Mouse (Mus musculus) forebrain, embryonic 14.5 days (tissue): ENCODE measurements at regions not wholly inside any gene's neighbourhood (a gene's known extent, or its start where the extent isn't known, plus 50 kb on each side); places are given as distances from the start of the nearest gene placed in this dataset.

Experiments
- ATAC-seq: fragments of 200-750 bp; cut with Nextera tagmentation; 2 replicates; pipeline ENCODE4 v1.8.0; 2017; ENCODE audit warnings: mild to moderate bottlenecking, moderate library complexity
- DNase-seq: peaks from one replicate; pipeline ENCODE4 v3.0.0-alpha.2; 2015; ENCODE audit warnings: low spot score
- H3K27ac ChIP-seq: fragments of 300-500 bp; sonication (generic); 2 replicates; pipeline ENCODE4 v1.5.1; 2014; ENCODE audit warnings: low read depth, mild to moderate bottlenecking, control low read depth, low read length, moderate library complexity
- H3K27me3 ChIP-seq: fragments of 300-500 bp; sonication (generic); replicated peaks from 2 replicates; pipeline ENCODE4 v1.6.1; 2014; ENCODE audit warnings: low read length, control low read depth, mixed read lengths; ENCODE audit not compliant: control insufficient read depth, insufficient read depth
- H3K36me3 ChIP-seq: fragments of 300-500 bp; sonication (generic); 2 replicates; pipeline ENCODE4 v1.6.1; 2014; ENCODE audit warnings: low read length, control low read depth; ENCODE audit not compliant: control insufficient read depth, insufficient read depth
- H3K4me1 ChIP-seq: fragments of 300-500 bp; sonication (generic); 2 replicates; pipeline ENCODE4 v1.6.1; 2014; ENCODE audit warnings: antibody characterized with exemption, low read length, control low read depth; ENCODE audit not compliant: control insufficient read depth, insufficient read depth
- H3K4me2 ChIP-seq: fragments of 300-500 bp; sonication (generic); 2 replicates; pipeline ENCODE4 v1.6.1; 2014; ENCODE audit warnings: mild to moderate bottlenecking, control low read depth, low read length
- H3K4me3 ChIP-seq: fragments of 300-500 bp; sonication (generic); 2 replicates; pipeline ENCODE4 v1.5.1; 2014; ENCODE audit warnings: low read depth, low read length, control low read depth
- H3K9ac ChIP-seq: fragments of 300-500 bp; sonication (generic); 2 replicates; pipeline ENCODE4 v1.6.1; 2014; ENCODE audit warnings: mild to moderate bottlenecking, low read length, control low read depth, moderate library complexity
- H3K9me3 ChIP-seq: fragments of 300-500 bp; sonication (generic); replicated peaks from 2 replicates; pipeline ENCODE4 v1.6.1; 2016; ENCODE audit warnings: low read length, control low read depth, mixed read lengths; ENCODE audit not compliant: control insufficient read depth
- WGBS: fragments of 180-500 bp; shearing (Covaris S2); extraction: QIAGEN DNeasy Blood & Tissue Kit; methylation state at CpG from one replicate; pipeline ENCODE4 v1.1.7; 2014; 5-methylcytosine and 5-hydroxymethylcytosine counted together

GRCm38 (mm10) chr1:109081337-109081736 is 900.9 kb upstream of the Cdh7 start:
- 26% methylated on average over 2 of the region's 2 CpGs for WGBS

DNA sequence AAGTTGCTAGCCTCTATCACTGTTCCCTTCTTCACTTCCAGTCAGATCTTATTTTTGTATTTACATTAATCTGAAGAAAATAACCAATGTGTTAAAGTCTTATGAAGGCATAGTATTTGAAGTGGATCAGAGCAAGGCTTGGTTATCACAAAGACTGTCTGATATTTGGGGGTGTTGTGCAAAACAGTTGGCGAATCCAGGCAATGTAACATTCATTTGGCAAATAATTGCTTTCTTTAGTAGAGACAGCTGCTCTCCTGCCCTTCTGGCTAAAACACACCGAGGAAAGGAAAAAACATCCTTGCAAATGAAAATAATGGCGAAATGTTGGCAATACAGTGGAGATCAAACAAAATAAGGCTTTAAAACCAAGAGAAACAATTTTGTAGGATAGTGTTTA is 896.1 kb upstream of the Cdh7 start:
- H3K27ac ChIP-seq, result no peak overlapping the region
- H3K9ac ChIP-seq, result no peak overlapping the region
- H3K9me3 ChIP-seq, result no peaks in the 10 kb centered on the region
- H3K36me3 ChIP-seq, result no peaks in the 10 kb centered on the region
- peak; percentile 52 for DNase-seq
- no peak overlapping the region for H3K4me3 ChIP-seq
- no peak for ATAC-seq
- WGBS, result 63% methylated on average over 3 of the region's 3 CpGs
- no peaks in the 10 kb centered on the region for H3K4me1 ChIP-seq
- no peak overlapping the region for H3K4me2 ChIP-seq
- H3K27me3 ChIP-seq, result no peaks in the 10 kb centered on the region

More at GRCm38 (mm10) chr1:109081337-109081736, 900.9 kb upstream of the Cdh7 start:
- Histone ChIP-seq H3K9me3 (no peaks in the 10 kb centered on the region), H3K27ac (no peak overlapping the region), H3K36me3 (no peaks in the 10 kb centered on the region), H3K4me2 (no peak overlapping the region), H3K4me3 (no peak overlapping the region), H3K27me3 (no peaks in the 10 kb centered on the region), H3K9ac (no peak overlapping the region), H3K4me1 (no peaks in the 10 kb centered on the region)
- peak; percentile 17 for DNase-seq
- ATAC-seq, result no peak

DNA sequence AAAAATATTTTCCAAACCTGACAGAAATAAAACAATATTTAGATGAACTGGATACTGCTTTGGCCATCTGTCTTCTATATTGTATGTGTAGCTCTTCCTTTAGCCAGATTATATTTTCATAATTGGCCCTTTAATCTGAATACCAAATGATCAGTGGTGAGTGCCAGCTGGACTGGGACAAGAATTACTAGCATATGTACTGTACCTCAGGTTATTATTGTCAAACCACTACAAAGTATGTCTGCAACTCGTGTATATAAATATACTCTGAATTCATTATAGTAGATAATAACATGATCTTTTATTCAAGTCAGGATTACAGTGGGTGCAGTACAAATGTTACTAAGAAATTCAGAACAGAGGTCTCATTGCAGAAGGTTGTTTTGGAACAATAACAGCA is 877.2 kb upstream of the Cdh7 start:
- ATAC-seq, result peak; percentile 37; the same call in 1 of the 2 replicates
- 28% methylated on average over 1 of the region's 1 CpGs for WGBS

More for the DNA sequence above, 877.2 kb upstream of the Cdh7 start:
- H3K9me3 ChIP-seq, result no peaks in the 10 kb centered on the region
- no peaks in the 10 kb centered on the region for H3K4me1 ChIP-seq
- H3K9ac ChIP-seq, result no peak overlapping the region
- H3K4me2 ChIP-seq, result no peak overlapping the region
- no peak overlapping the region for H3K27ac ChIP-seq
- H3K4me3 ChIP-seq, result no peak overlapping the region
- no peaks in the 10 kb centered on the region for H3K27me3 ChIP-seq
- DNase-seq, result peak; percentile 26
- H3K36me3 ChIP-seq, result no peaks in the 10 kb centered on the region
